Mouse (Mus musculus) naive thymus-derived CD4-positive, alpha-beta T cell, adult 5 months (primary cell): ENCODE results near the gene Rabggtb. TPM values are rescaled to one million over a fixed set of nuclear protein-coding genes. Genes with fewer than 3 reads are reported as not detected.

Source experiments
- polyA plus RNA-seq: library from polyadenylated mRNA; unstranded; fragments of 100-300 nt; shearing (Covaris generic); gene quantifications from one replicate; pipeline ENCODE4 v1.2.1, GENCODE M21; 2017

Rabggtb gene
- 39.2 TPM for polyA plus RNA-seq

GRCm38 (mm10) chr3:153912546-153913509, at the start of gene Rabggtb:
Gene Rabggtb (minus strand): TSS chr3:153913009.

GRCm38 (mm10) chr3:153944335-153944990, 31.7 kb upstream of the Rabggtb start, which contains the start of gene Acadm:
Gene Acadm (minus strand): TSS chr3:153944632.

GRCm38 (mm10) chr3:153906136-153906871, 6.5 kb downstream of the Rabggtb start, which contains the start of gene Msh4:
Gene Msh4 (minus strand): TSS chr3:153906138.

Other genes with a start within 250 kb of the Rabggtb start
- 6.9 TPM for gene St6galnac3, start 187.8 kb downstream of the Rabggtb start, polyA plus RNA-seq
- not detected for gene Asb17, start 68.8 kb downstream of the Rabggtb start, polyA plus RNA-seq
- 0.11 TPM for gene Msh4, start 6.9 kb downstream of the Rabggtb start, polyA plus RNA-seq
- 54.1 TPM for gene Acadm, start 31.6 kb upstream of the Rabggtb start, polyA plus RNA-seq
- not detected for gene Slc44a5, start 60.4 kb upstream of the Rabggtb start, polyA plus RNA-seq